Mouse (Mus musculus): ENCODE measurements around the gene Lrmp.

GRCm38 (mm10) chr6:145076286-145076685 is 39.2 kb upstream of the Lrmp start:
- no peak for TF ChIP-seq POLR2A (IDR thresholded peaks at IDR 0.05; ENCODE audit: borderline replicate concordance, insufficient read depth, low read length)
- no peak for TF ChIP-seq CTCF (IDR thresholded peaks at IDR 0.05; ENCODE audit: borderline replicate concordance, insufficient read depth, low read depth, low read length)
